Mouse (Mus musculus) thymus, adult 2 months (tissue): ENCODE measurements around the gene Lpin1.

Experiments
- CTCF ChIP-seq: fragments of 200-500 bp; IDR thresholded peaks from 2 replicates; pipeline ENCODE4 v1.5.1; 2012; ENCODE audit warnings: mild to moderate bottlenecking, control low read depth, low read length, moderate library complexity, borderline replicate concordance; ENCODE audit not compliant: control insufficient read depth, poor library complexity, insufficient read depth; ENCODE audit errors: extremely low read depth
- POLR2A ChIP-seq: fragments of 200-500 bp; IDR thresholded peaks from 2 replicates; pipeline ENCODE4 v1.6.1; 2012; ENCODE audit warnings: mild to moderate bottlenecking, low read length, control low read depth, moderate library complexity; ENCODE audit not compliant: control insufficient read depth, poor library complexity, insufficient read depth; ENCODE audit errors: extremely low read depth

DNA sequence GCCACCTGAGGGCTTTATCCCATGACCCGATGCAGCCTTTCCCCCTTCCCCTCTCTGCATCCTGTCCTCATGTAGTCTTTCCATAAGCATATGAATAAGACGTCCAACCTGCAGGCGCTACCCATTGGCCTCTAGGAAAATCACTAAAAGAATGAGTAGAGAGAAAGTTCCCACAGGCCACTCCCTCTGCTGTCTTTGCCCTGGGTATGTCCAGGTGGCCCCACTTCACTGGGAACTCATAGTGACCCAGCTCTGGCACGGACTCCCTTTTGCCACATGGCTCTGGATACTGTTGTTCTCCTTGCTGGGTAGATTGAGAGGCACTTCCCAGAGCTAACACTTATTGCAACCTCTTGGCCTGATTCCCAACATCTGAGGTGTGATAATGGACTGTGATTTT is 44.8 kb upstream of the Lpin1 start:
- TF ChIP-seq POLR2A = no peak
- TF ChIP-seq CTCF = no peak
